Comparison of ENCODE assay signal across 23 mouse cellular contexts in the genomic region with DNA sequence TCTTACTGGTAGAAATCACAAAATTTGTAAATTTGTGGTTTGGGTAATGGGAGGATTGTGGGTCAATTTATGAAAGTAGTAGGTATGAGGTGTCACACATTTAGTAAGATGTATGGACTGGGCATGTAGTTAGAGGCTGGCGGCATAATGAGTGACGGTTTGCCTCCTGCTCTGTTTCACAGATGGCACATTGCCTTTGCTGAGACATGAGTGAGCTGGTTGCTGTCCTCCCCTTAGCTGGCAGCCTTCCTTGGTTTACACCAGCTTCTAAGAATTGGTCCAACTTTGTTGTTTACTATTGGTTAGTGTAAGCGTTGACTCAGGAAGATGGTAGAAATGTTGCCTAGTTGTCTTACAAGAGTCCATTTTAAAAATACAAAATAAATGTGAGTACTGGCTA. TPM values are rescaled to one million over a fixed set of nuclear protein-coding genes. Genes with fewer than 3 reads are reported as not detected.
DNase-seq lines count a peak whose midpoint lies in the region; ATAC-seq and TF ChIP-seq lines count a peak whose summit lies in the region.
"Had no signal": no experiment of that assay in that cellular context is flagged by ENCODE, and none has a peak within 500 bp of the region (broad histone marks: within the 10 kb centered on the region; RNA-seq: fewer than 3 reads in every experiment).

No protein-coding gene starts in this region.

- TF ChIP-seq POLR2A in liver, adult 2 months (IDR thresholded peaks at IDR 0.05; ENCODE audit: extremely low read depth, insufficient read depth, low read length), result no peak

- H3K4me1 ChIP-seq in forebrain, embryonic 15.5 days, result peaks cover 29% of the 10 kb centered on the region
- peaks cover 17% of the 10 kb centered on the region for H3K4me1 ChIP-seq in forebrain, embryonic 16.5 days (replicated peaks; ENCODE audit: control insufficient read depth, insufficient read depth, low read length)
- peaks cover 13% of the 10 kb centered on the region for H3K4me1 ChIP-seq in liver, adult 2 months (ENCODE audit: control insufficient read depth, insufficient read depth, low read length)
- peaks cover 3% of the 10 kb centered on the region for H3K4me1 ChIP-seq in liver, postnatal 0 days (ENCODE audit: insufficient read depth)

- TF ChIP-seq EP300 in liver, postnatal 0 days (IDR thresholded peaks at IDR 0.05; ENCODE audit: low read depth), result no peak

- no peak overlapping the region for H3K4me3 ChIP-seq in forebrain, embryonic 15.5 days
- H3K4me3 ChIP-seq in forebrain, embryonic 16.5 days (replicated peaks; ENCODE audit: low read length), result no peak overlapping the region
- no peak overlapping the region for H3K4me3 ChIP-seq in liver, adult 2 months (ENCODE audit: insufficient read depth, low read depth, low read length)
- no peak overlapping the region for H3K4me3 ChIP-seq in liver, postnatal 0 days (ENCODE audit: low read depth, low read length)
- H3K4me3 ChIP-seq: embryonic facial prominence, embryonic 13.5 days; forebrain, embryonic 13.5 days; heart, embryonic 13.5 days; hindbrain, embryonic 12.5 days had no signal

- ATAC-seq in forebrain, embryonic 15.5 days (replicated peaks), result peak; percentile 45; the same call in 1 of the 2 replicates
- ATAC-seq in forebrain, embryonic 16.5 days, result no peak
- no peak for ATAC-seq in liver, postnatal 0 days
- ATAC-seq: activated CD4-positive, CD25-positive, alpha-beta regulatory T cell, adult 4 months; forebrain, embryonic 13.5 days; hindbrain, embryonic 16.5 days; inflammation-experienced regulatory T-cells, adult 6 months; intestine, postnatal 0 days; Patski had no signal

- no peaks in the 10 kb centered on the region for H3K36me3 ChIP-seq in forebrain, embryonic 15.5 days
- H3K36me3 ChIP-seq in forebrain, embryonic 16.5 days (ENCODE audit: control insufficient read depth, insufficient read depth), result no peaks in the 10 kb centered on the region
- H3K36me3 ChIP-seq in liver, adult 2 months (ENCODE audit: control insufficient read depth, insufficient read depth, low read length), result no peaks in the 10 kb centered on the region
- H3K36me3 ChIP-seq in liver, postnatal 0 days (replicated peaks; ENCODE audit: insufficient read depth, low read length), result no peaks in the 10 kb centered on the region
- H3K36me3 ChIP-seq: embryonic facial prominence, embryonic 13.5 days; heart, embryonic 13.5 days; hindbrain, embryonic 12.5 days had no signal

- no peaks in the 10 kb centered on the region for H3K27me3 ChIP-seq in forebrain, embryonic 15.5 days
- H3K27me3 ChIP-seq in forebrain, embryonic 16.5 days (replicated peaks; ENCODE audit: control insufficient read depth, insufficient read depth, low read length), result no peaks in the 10 kb centered on the region
- H3K27me3 ChIP-seq in liver, adult 2 months (ENCODE audit: control insufficient read depth, insufficient read depth, low read length), result no peaks in the 10 kb centered on the region
- no peaks in the 10 kb centered on the region for H3K27me3 ChIP-seq in liver, postnatal 0 days (ENCODE audit: insufficient read depth, low read length)
- H3K27me3 ChIP-seq: CH12.LX; embryonic facial prominence, embryonic 13.5 days; forebrain, embryonic 13.5 days; heart, embryonic 13.5 days; hindbrain, embryonic 12.5 days; Patski had no signal

- no peak overlapping the region for H3K4me2 ChIP-seq in forebrain, embryonic 15.5 days (replicated peaks)
- no peak overlapping the region for H3K4me2 ChIP-seq in forebrain, embryonic 16.5 days (ENCODE audit: low read length)
- H3K4me2 ChIP-seq in liver, postnatal 0 days (ENCODE audit: low read depth, low read length), result no peak overlapping the region
- H3K4me2 ChIP-seq: embryonic facial prominence, embryonic 13.5 days; forebrain, embryonic 13.5 days; heart, embryonic 13.5 days; hindbrain, embryonic 12.5 days had no signal

- 64% methylated on average over 3 of the region's 3 CpGs for WGBS in forebrain, embryonic 15.5 days
- whole genome bisulfite sequencing in forebrain, embryonic 16.5 days, result 55% methylated on average over 3 of the region's 3 CpGs
- WGBS in liver, adult 2 months, result 21% methylated on average over 3 of the region's 3 CpGs
- WGBS in liver, postnatal 0 days (ENCODE audit: insufficient replicate concordance), result 88% methylated on average over 3 of the region's 3 CpGs

- no peak overlapping the region for H3K9ac ChIP-seq in forebrain, embryonic 15.5 days (replicated peaks)
- H3K9ac ChIP-seq in forebrain, embryonic 16.5 days (replicated peaks; ENCODE audit: low read depth, low read length), result no peak overlapping the region
- H3K9ac ChIP-seq in liver, adult 2 months (ENCODE audit: low read depth, low read length), result no peak overlapping the region
- H3K9ac ChIP-seq in liver, postnatal 0 days (replicated peaks), result no peak overlapping the region
- H3K9ac ChIP-seq: embryonic facial prominence, embryonic 13.5 days; forebrain, embryonic 13.5 days; heart, embryonic 13.5 days; hindbrain, embryonic 12.5 days had no signal

- no peak for TF ChIP-seq CTCF in liver, adult 2 months (IDR thresholded peaks at IDR 0.05; ENCODE audit: low read depth, low read length)
- no peak for TF ChIP-seq CTCF in liver, postnatal 0 days (IDR thresholded peaks at IDR 0.05; ENCODE audit: low read depth)

- H3K9me3 ChIP-seq in forebrain, embryonic 15.5 days, result no peaks in the 10 kb centered on the region
- no peaks in the 10 kb centered on the region for H3K9me3 ChIP-seq in forebrain, embryonic 16.5 days (ENCODE audit: control insufficient read depth, low read length)
- no peaks in the 10 kb centered on the region for H3K9me3 ChIP-seq in liver, postnatal 0 days (ENCODE audit: low read length)
- H3K9me3 ChIP-seq: embryonic facial prominence, embryonic 13.5 days; forebrain, embryonic 13.5 days; heart, embryonic 13.5 days; hindbrain, embryonic 12.5 days had no signal

- H3K27ac ChIP-seq in forebrain, embryonic 15.5 days (replicated peaks), result no peak overlapping the region
- no peak overlapping the region for H3K27ac ChIP-seq in forebrain, embryonic 16.5 days (ENCODE audit: low read length)
- no peak overlapping the region for H3K27ac ChIP-seq in liver, adult 2 months (replicated peaks; ENCODE audit: insufficient read depth, low read depth, low read length)
- no peak overlapping the region for H3K27ac ChIP-seq in liver, postnatal 0 days (ENCODE audit: low read depth)
- H3K27ac ChIP-seq: embryonic facial prominence, embryonic 13.5 days; forebrain, embryonic 13.5 days; heart, embryonic 13.5 days; hindbrain, embryonic 12.5 days had no signal

- DNase-seq in cerebellum, postnatal 10 days, result peak; percentile 57 to 59
- no peak for DNase-seq in cerebellum, adult 9-10 months
- peak; percentile 88 for DNase-seq in liver, adult 2 months (ENCODE audit: extremely low read depth, low read depth, low spot score)
- DNase-seq in liver, postnatal 0 days, result no peak
- DNase-seq in brain, adult 2 months (ENCODE audit: low read depth, low spot score), result peak; percentile 66
- no peak for DNase-seq in ovary, adult 18-20 months (ENCODE audit: low spot score)
- DNase-seq: adrenal gland, adult 2 months; adrenal gland, postnatal 25 days; gastrocnemius, postnatal 10 days; heart, postnatal 4 days; kidney, adult 8-10 months had no signal

- H3K79me2 ChIP-seq in liver, adult 2 months (ENCODE audit: control insufficient read depth, insufficient read depth, low read length), result peaks cover 17% of the 10 kb centered on the region; the same call in 1 of the 2 replicates

RNA-seq across cellular contexts. Expression of a gene that starts 17.2 kb away (rescaled TPM):
- 8.0 and 8.2 TPM in 2 replicates for polyA plus RNA-seq in forebrain, embryonic 15.5 days (2015; fragmentation: Nextera tagmentation; extraction: Ambion mirVana)
- polyA plus RNA-seq in forebrain, embryonic 16.5 days (2015; fragmentation: Nextera tagmentation; extraction: Ambion mirVana), result 7.0 and 7.7 TPM in 2 replicates
- 8.3 and 13.1 TPM in 2 replicates for total RNA-seq in liver, adult 2 months (2014; rRNA removed)
- polyA plus RNA-seq in liver, adult 2 months (2012; rRNA removed), result 7.8 and 8.7 TPM in 2 replicates
- polyA plus RNA-seq in liver, postnatal 0 days (2015; fragmentation: Nextera tagmentation; extraction: Ambion mirVana), result 0.73 and 0.86 TPM in 2 replicates

Comparison
In these comparisons a context has a peak if more than half of its experiments do, and no peak if none do; other contexts are left out.
1. DNase-seq: peak in cerebellum, postnatal 10 days (2 of 2), liver, adult 2 months (single experiment) and brain, adult 2 months (single experiment); none in cerebellum, adult 9-10 months (single experiment), liver, postnatal 0 days (single experiment) and ovary, adult 18-20 months (single experiment).